Mouse (Mus musculus) limb, embryonic 10.5 days (tissue): ENCODE results near the gene Sox5. TPM values are rescaled to one million over a fixed set of nuclear protein-coding genes. Genes with fewer than 3 reads are reported as not detected.
A peak's percentile ranks its signal among the peaks of the same experiment; 100 is the strongest.

ENCODE experiments used
- DNase-seq: peaks from one replicate; pipeline ENCODE4 v3.0.0-alpha.2; 2017; ENCODE audit warnings: low spot score
- H3K27ac ChIP-seq: fragments of 300-500 bp; sonication (generic); 2 replicates; pipeline ENCODE4 v1.5.1; 2016; ENCODE audit warnings: mild to moderate bottlenecking
- H3K27me3 ChIP-seq: fragments of 300-500 bp; sonication (generic); 2 replicates; pipeline ENCODE4 v1.6.1; 2016; ENCODE audit warnings: low read depth, mild to moderate bottlenecking; ENCODE audit not compliant: poor library complexity, severe bottlenecking
- H3K36me3 ChIP-seq: fragments of 300-500 bp; sonication (generic); 2 replicates; pipeline ENCODE4 v1.6.1; 2016; ENCODE audit warnings: mild to moderate bottlenecking, moderate library complexity
- H3K4me1 ChIP-seq: fragments of 300-500 bp; sonication (generic); 2 replicates; pipeline ENCODE4 v1.6.1; 2016
- H3K4me3 ChIP-seq: fragments of 300-500 bp; sonication (generic); 2 replicates; pipeline ENCODE4 v1.5.1; 2016; ENCODE audit warnings: mild to moderate bottlenecking, moderate library complexity
- H3K9me3 ChIP-seq: fragments of 300-500 bp; sonication (generic); replicated peaks from 2 replicates; pipeline ENCODE4 v1.6.1; 2016; ENCODE audit warnings: mild to moderate bottlenecking
- WGBS: fragments of 180-500 bp; shearing (Covaris S2); methylation state at CpG from one replicate; pipeline ENCODE4 v1.1.7; 2016; 5-methylcytosine and 5-hydroxymethylcytosine counted together
- polyA plus RNA-seq: library from polyadenylated mRNA; unstranded; fragments of >200 nt; fragmentation: Nextera tagmentation; extraction: Ambion mirVana; gene quantifications from 2 replicates; pipeline ENCODE4 v1.2.1, GENCODE M21; 2016

Sox5 gene
- polyA plus RNA-seq, 1 experiment from 2014 or later: 60.8 TPM

DNA sequence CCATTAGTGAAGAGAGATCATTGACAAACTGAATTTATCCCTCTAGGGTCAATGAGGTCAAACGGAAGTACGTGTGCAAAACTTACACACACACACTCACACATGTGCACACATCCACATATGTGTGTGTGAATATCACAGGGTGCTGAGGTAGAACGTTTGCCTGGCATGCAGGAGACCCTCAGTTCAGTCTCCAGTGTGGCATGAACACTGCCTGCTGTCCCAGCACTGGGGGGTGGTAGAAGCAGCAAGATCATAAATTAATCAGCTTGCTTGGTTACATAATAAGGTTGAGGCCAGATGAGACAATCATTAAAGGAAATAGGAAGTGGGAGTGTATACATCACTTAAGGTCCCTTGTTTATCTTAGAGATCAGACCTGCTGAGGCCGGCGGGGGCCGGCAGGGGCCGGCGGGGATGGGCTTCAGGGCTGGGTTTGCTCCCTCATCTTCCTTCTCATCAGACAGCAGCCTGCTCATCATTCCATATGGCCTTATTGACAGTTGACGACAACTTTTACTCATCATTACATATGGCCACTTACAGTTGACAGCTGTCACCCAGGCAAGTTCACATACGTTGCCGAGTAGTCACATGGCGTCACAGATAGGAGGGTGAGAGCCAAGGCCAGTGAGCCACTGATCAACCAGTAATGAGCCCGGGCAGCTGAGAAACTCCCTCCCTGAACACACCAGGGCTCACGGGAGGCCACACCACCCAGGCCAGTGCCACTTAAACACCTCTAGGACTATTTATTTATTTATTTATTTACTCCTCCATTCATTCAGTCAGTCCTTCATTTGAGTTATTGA, 309.5 kb downstream of the Sox5 start:
- H3K27me3 ChIP-seq: no peaks in the 10 kb centered on the region

DNA sequence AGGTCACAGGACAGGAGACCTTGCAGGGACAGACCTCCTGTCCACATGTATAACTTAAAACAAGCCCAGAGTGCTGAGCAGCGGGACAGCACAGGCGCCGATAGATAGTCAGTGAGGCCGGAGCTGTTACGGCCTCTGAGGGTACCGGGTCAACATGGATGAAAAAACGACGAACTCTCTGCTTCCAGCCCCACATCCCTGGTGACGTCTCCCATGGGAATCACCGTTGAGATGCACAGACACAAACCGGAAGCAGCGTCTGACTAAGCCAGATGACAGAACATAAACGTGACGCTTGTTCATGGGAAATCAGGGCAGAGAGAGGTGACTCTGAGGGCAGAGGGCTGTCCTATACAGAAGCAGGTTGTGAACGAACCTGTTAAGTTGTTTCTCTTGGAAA, 315.1 kb downstream of the Sox5 start:
- WGBS: 58% methylated on average over 15 of the region's 15 CpGs
- no peak for DNase-seq
- Histone ChIP-seq H3K4me3 (no peak overlapping the region), H3K36me3 (no peaks in the 10 kb centered on the region), H3K9me3 (no peaks in the 10 kb centered on the region), H3K4me1 (peaks cover 45% of the 10 kb centered on the region), H3K27me3 (no peaks in the 10 kb centered on the region), H3K27ac (peak overlapping the region; percentile 34; the same call in 1 of the 2 replicates)

More for the DNA sequence above, 309.5 kb downstream of the Sox5 start:
- Histone ChIP-seq H3K9me3 (no peaks in the 10 kb centered on the region), H3K4me3 (no peak overlapping the region), H3K4me1 (peaks cover 9% of the 10 kb centered on the region; the same call in 1 of the 2 replicates), H3K36me3 (no peaks in the 10 kb centered on the region), H3K27ac (peak overlapping the region; percentile 14; the same call in 1 of the 2 replicates)
- DNase-seq: no peak
- 51% methylated on average over 14 of the region's 14 CpGs for WGBS

DNA sequence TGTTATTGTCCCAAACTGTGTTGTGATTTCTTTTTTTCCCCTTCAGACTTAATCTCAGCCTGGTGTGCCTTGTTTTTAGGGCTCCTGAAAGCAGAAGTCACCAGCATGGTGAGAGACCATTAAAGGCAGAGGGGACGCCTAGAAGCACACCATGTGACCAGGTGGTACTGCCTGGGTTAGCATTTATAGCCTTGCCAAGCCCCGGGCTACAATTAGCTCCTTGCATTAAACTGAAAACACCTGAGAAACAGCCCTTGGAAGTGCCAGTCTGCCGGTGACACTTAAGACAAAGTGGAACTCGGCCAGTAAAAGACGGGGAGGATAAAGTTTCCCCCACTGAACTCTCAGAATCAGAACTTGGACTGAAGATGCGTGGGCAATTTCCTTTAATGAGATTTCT, 318.1 kb downstream of the Sox5 start:
- DNase-seq: peak; percentile 74
- WGBS: 31% methylated on average over 6 of the region's 6 CpGs
- H3K4me1 ChIP-seq: peaks cover 45% of the 10 kb centered on the region
- no peak overlapping the region for H3K4me3 ChIP-seq
- no peaks in the 10 kb centered on the region for H3K36me3 ChIP-seq
- H3K27ac ChIP-seq: peak overlapping the region; percentile 79
- no peaks in the 10 kb centered on the region for H3K9me3 ChIP-seq
- H3K27me3 ChIP-seq: no peaks in the 10 kb centered on the region

DNA sequence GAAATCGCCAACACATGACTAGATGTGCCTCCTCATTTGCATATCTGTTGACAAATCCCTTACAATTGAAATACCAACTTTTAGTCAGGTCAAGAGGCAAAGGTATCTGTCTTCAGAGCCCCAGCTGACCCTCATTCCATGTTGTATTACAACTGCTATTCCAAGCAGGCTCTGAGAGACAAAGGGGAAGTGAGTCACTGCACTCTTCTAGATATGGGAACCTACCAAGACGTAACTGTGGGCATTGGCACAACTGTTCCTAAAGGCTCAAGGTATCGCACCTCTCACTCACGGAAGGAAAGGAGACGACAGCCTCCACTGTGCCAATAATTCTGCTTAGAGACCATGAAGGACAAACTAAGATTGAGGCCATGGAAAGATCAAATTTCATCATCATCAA, 318.5 kb downstream of the Sox5 start:
- no peak overlapping the region for H3K4me3 ChIP-seq
- H3K27me3 ChIP-seq: no peaks in the 10 kb centered on the region
- no peaks in the 10 kb centered on the region for H3K36me3 ChIP-seq
- no peak for DNase-seq
- no peaks in the 10 kb centered on the region for H3K9me3 ChIP-seq
- H3K4me1 ChIP-seq: peaks cover 45% of the 10 kb centered on the region
- peak overlapping the region; percentile 79 for H3K27ac ChIP-seq
- WGBS: 87% methylated on average over 5 of the region's 5 CpGs

DNA sequence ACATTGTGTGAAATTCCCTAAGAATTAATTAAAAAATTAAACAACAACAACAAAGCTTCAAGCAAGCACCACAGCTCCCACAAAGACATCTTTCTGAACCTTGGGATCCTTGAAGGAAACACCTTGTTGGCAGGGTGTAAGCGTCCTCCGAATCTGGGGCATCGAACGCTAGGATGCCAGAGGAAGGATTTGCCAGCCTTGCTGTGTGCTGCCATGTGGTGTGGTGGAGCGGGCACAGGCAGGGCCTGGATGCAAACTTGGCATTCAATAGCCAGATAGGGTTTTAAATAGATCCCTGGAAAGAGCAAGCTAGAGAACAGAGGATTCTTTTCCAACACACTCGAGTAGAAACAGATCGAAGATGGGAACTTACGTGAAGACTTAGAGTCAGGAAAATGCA, 322.3 kb downstream of the Sox5 start:
- 96% methylated on average over 8 of the region's 8 CpGs for WGBS
- H3K27ac ChIP-seq: 0 out of 2 replicates have a peak overlapping the region, but pooled peaks have one; percentile 42
- DNase-seq: no peak

DNA sequence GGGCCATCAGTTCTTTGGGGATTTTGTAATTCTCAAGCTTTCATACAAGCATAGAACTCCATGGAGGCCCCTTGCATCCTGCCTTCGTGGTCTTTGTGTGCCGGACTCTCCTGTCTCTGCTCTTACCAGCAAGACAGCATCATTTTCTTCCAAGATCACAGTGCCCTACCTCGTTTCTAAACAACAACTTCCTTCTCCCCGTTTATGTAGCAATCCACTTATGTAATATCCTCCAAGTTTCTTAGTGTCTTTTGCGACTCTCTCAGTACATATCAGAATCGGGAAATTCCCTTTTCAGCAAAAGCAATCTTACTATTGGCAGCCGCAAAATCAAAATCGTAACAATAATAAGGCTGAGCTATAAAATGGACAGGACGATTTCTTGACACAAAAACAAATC, 324.3 kb downstream of the Sox5 start:
- no peaks in the 10 kb centered on the region for H3K9me3 ChIP-seq
- H3K27ac ChIP-seq: no peak overlapping the region
- WGBS: 93% methylated on average over 9 of the region's 9 CpGs
- peaks cover 30% of the 10 kb centered on the region for H3K4me1 ChIP-seq
- H3K4me3 ChIP-seq: no peak overlapping the region
- H3K36me3 ChIP-seq: no peaks in the 10 kb centered on the region
- no peaks in the 10 kb centered on the region for H3K27me3 ChIP-seq
- no peak for DNase-seq

More for the DNA sequence above, 322.3 kb downstream of the Sox5 start:
- H3K27me3 ChIP-seq: no peaks in the 10 kb centered on the region
- H3K36me3 ChIP-seq: no peaks in the 10 kb centered on the region
- peaks cover 31% of the 10 kb centered on the region for H3K4me1 ChIP-seq
- H3K4me3 ChIP-seq: no peak overlapping the region
- H3K9me3 ChIP-seq: no peaks in the 10 kb centered on the region

DNA sequence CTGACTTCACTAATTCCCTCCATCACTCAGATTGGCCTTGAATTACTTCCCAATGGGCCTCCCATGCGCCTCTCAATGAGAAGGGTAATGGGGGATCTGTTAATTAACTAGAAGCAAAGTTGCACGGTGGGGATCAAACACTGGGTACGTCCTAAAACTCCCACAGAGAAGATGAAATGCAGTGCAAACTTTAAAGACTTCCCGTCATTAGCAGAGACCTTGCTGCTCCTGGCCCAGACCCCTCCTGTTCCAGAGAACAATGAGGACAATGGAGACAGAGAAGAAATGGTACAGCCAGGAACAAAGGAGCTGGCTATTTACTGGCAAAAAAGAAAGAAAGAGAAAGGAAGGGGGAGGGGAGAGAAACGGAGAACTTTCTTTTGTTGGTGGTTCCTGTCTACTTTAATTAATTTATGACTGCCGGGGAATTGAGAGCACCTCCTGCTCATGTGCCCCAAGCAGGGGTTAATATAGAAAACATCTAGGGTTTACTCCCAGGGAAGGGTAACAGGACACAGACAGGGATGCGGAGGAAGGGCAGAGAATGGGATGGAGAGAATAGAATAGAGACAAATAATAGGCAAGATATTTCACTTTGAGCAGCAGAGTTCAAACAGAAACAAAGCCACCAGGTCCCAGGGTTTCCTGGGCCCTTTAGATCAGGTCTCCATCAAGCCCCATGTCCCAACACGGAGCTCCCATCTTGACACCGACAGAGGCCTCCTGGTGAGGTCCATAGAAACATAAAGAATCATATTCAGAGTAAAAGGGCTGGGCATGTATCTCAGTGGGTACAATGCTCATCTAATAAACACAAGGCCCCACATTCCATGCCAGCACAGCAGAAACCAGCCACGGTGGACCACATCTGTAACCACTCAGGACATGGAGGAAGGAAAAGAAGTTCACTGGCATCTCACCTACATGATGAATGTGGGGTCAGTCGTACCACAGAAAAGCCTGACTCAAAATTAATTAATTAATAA, 327.2 kb downstream of the Sox5 start:
- Histone ChIP-seq H3K4me3 (0 out of 2 replicates have a peak overlapping the region, but pooled peaks have one; percentile 6), H3K27ac (peak overlapping the region; percentile 86), H3K9me3 (no peaks in the 10 kb centered on the region), H3K27me3 (no peaks in the 10 kb centered on the region), H3K36me3 (no peaks in the 10 kb centered on the region), H3K4me1 (peaks cover 30% of the 10 kb centered on the region)
- WGBS: 13% methylated on average over 11 of the region's 11 CpGs
- DNase-seq: peak; percentile 53

DNA sequence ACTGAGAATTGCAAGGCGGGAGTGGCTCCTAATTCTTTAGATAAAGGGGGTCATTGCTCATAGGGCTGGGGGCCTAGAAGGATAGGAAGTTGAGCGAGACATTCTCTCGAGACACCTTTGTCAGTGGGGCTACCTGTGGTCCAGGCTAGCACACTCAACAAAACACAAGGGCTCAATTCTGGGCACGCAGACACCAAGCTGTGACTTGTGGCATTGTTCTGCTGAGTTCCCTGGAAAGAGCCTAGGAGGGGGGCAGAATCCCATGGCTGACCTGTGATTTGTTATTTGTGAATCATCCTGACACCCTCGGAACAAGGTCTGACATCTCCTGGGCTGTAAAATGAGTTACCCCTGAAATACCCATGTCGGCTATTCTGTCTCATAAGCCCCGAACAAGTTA, 328.2 kb downstream of the Sox5 start:
- 27% methylated on average over 7 of the region's 7 CpGs for WGBS
- H3K27ac ChIP-seq: peak overlapping the region; percentile 86
- no peak for DNase-seq
- H3K9me3 ChIP-seq: no peaks in the 10 kb centered on the region
- peaks cover 30% of the 10 kb centered on the region for H3K4me1 ChIP-seq
- no peak overlapping the region for H3K4me3 ChIP-seq
- no peaks in the 10 kb centered on the region for H3K27me3 ChIP-seq
- no peaks in the 10 kb centered on the region for H3K36me3 ChIP-seq

DNA sequence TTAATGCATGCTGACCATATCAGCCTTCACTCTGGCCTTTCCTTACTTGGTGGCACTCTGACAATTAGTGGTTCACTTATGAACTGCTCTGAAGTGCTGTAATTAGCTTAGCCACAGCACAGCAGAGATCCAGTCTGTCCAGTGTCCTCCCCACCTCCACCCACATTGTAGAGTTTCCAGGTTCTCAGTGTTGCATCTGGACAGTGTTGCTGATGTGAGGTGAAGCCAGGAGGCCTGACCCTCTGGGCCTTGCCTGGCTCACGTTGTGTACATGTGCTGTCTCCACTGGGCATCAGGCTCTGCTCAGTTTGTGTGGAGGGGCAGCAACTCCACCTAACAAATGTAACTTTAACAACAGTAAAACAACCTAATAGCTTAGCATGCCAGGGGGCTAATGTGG, 328.6 kb downstream of the Sox5 start:
- H3K27ac ChIP-seq: peak overlapping the region; percentile 86
- no peaks in the 10 kb centered on the region for H3K36me3 ChIP-seq
- H3K27me3 ChIP-seq: no peaks in the 10 kb centered on the region
- H3K4me1 ChIP-seq: peaks cover 30% of the 10 kb centered on the region
- H3K4me3 ChIP-seq: no peak overlapping the region
- no peaks in the 10 kb centered on the region for H3K9me3 ChIP-seq
- DNase-seq: no peak
- 8% methylated on average over 1 of the region's 1 CpGs for WGBS

DNA sequence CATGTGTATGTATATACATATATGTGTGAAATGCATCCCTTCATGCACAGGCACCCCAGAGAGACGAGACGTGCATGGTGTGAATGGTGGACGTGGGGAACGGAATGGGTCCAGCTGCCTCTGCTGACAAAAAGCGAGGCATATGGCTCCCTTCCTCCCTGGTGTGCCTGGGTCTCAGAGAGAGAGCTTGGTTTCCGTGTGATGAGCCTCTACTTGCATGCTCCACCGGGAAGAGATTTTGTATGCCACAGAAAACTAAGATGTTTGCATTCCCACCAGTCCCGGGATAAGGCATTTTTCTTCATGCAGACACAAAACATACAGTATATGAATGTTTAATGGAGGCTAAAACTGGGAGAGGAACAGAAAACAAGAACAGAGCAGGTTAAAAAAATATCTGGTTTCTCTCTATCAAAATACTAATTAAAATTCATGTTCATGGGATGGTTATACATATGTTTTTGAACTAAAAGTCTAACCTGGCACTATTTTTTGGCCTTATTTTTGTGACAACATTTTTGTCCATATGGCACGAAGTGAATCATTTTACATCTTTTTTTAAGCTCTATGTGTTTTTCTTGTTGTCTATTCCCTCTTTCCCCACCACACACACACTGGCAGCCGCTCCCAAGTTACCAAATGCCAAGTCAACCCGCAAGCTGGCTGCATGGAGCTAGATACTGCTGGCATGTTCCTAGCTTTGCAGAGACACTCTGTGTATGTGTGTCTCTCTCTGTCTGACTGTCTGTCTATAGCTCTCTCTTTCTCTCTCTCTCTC, 329.4 kb downstream of the Sox5 start:
- no peaks in the 10 kb centered on the region for H3K27me3 ChIP-seq
- peaks cover 30% of the 10 kb centered on the region for H3K4me1 ChIP-seq
- 87% methylated on average over 11 of the region's 11 CpGs for WGBS
- H3K27ac ChIP-seq: peak overlapping the region; percentile 86
- no peak overlapping the region for H3K4me3 ChIP-seq
- no peaks in the 10 kb centered on the region for H3K9me3 ChIP-seq
- no peaks in the 10 kb centered on the region for H3K36me3 ChIP-seq
- no peak for DNase-seq

DNA sequence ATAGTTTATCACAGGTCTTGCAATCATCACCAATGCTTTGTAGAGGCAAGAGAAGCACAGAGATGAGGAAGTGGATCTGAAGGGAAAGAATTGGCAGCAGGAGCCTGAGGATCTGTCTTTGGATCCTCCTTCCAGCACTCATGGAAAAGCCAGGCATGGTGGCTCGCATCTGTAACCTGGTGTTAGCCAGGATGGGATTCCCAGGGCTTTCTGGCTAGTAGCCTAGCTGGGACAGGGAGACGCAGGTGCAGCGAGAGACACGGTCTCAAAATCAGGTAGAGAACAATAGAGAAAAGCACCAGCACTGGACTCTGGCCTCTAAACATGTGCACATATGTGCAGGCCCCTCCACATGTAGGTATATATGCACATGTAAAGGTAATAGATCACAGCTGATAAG, 330.1 kb downstream of the Sox5 start:
- Histone ChIP-seq H3K4me3 (no peak overlapping the region), H3K27me3 (no peaks in the 10 kb centered on the region), H3K9me3 (no peaks in the 10 kb centered on the region), H3K36me3 (no peaks in the 10 kb centered on the region), H3K4me1 (peaks cover 30% of the 10 kb centered on the region), H3K27ac (no peak overlapping the region)
- 90% methylated on average over 4 of the region's 4 CpGs for WGBS
- DNase-seq: no peak

DNA sequence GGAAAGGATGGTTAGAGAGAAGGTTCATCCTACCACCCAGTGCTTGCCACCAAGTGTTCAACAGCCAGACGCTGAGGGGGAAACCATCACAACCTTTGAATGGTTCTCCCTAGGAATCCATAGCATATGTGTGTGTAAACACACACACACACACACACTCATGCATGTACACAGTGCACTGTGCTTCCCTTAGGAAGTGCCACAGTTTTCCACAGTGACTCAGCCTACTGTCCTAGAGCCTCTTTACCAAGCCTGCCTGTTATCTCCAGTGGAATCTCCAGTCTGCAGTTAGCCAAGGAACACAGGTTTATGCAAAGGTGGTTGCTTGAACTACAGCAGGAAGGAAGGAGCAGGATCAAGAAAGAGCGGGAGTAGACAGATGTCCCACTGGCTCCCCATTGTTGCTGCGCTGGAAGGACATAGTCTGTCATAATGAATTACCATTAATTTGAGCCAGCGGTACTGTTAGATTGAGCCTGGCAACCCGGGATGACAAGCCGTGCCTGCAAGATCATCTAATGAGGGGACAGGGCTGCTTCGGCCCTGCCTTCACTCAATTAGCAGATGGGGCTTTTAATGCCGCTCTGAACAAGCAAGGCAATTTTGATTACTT, 335.9 kb downstream of the Sox5 start:
- DNase-seq: no peak
- H3K4me3 ChIP-seq: no peak overlapping the region
- H3K27ac ChIP-seq: no peak overlapping the region
- no peaks in the 10 kb centered on the region for H3K36me3 ChIP-seq
- 63% methylated on average over 8 of the region's 8 CpGs for WGBS
- no peaks in the 10 kb centered on the region for H3K27me3 ChIP-seq
- H3K9me3 ChIP-seq: no peaks in the 10 kb centered on the region
- peaks cover 5% of the 10 kb centered on the region for H3K4me1 ChIP-seq
